Mouse (Mus musculus) urinary bladder, postnatal 4 days (tissue): ENCODE results near the gene Olfr1102.

Source experiments
- DNase-seq, 2 experiments: peaks; one replicate each; pipeline ENCODE4 v3.0.0; 2021 to 2022; ENCODE audit warnings: low spot score in 2 of 2

The Olfr1102 gene

GRCm38 (mm10) chr2:86998098-86998497 lies at the start of gene Olfr1102:
TSS of gene Olfr1102 (plus strand) at chr2:86998398.
- no peak for DNase-seq

GRCm38 (mm10) chr2:86960593-86960992 lies 37.6 kb upstream of the Olfr1102 start, which contains the start of gene Olfr1099:
TSS of gene Olfr1099 (minus strand) at chr2:86960693.
- no peak for DNase-seq

GRCm38 (mm10) chr2:86979854-86980253 lies 18.3 kb upstream of the Olfr1102 start, which contains the start of gene Olfr1100:
TSS of gene Olfr1100 (minus strand) at chr2:86979954.
- no peak for DNase-seq

GRCm38 (mm10) chr2:86991121-86991520 lies 7.1 kb upstream of the Olfr1102 start, which contains the start of gene Olfr1101:
TSS of gene Olfr1101 (minus strand) at chr2:86991221.
- DNase-seq = no peak

GRCm38 (mm10) chr2:87026980-87027379 lies 28.8 kb downstream of the Olfr1102 start, which contains the start of gene Olfr1104:
TSS of gene Olfr1104 (minus strand) at chr2:87027080.
- no peak for DNase-seq

GRCm38 (mm10) chr2:87036431-87036830 lies 38.2 kb downstream of the Olfr1102 start, which contains the start of gene Olfr1105:
TSS of gene Olfr1105 (minus strand) at chr2:87036531.
- DNase-seq = no peak

GRCm38 (mm10) chr2:87052173-87052572 lies 54.0 kb downstream of the Olfr1102 start, which contains the start of gene Olfr1106:
TSS of gene Olfr1106 (minus strand) at chr2:87052273.
- DNase-seq = no peak
